Mouse (Mus musculus): ENCODE results near the gene Immp2l. TPM values are rescaled to one million over a fixed set of nuclear protein-coding genes. Genes with fewer than 3 reads are reported as not detected.

Immp2l gene
- 7.2 TPM for polyA plus RNA-seq (2014; fragmentation: Illumina TruSeq; extraction: RNeasy Lipid Tissue Mini Kit (QIAGEN cat#74804); ENCODE audit: low replicate concordance)

GRCm38 (mm10) chr12:41023511-41024421 lies at the start of gene Immp2l:
TSS of gene Immp2l (plus strand) at chr12:41024090.

GRCm38 (mm10) chr12:41486331-41486730 lies 462.4 kb downstream of the Immp2l start, which contains the start of gene Lrrn3:
TSS of gene Lrrn3 (minus strand) at chr12:41486431.

Data from small intestine, adult 10 weeks (tissue).